ENCODE assay signal across 9 mouse cellular contexts in the genomic region with DNA sequence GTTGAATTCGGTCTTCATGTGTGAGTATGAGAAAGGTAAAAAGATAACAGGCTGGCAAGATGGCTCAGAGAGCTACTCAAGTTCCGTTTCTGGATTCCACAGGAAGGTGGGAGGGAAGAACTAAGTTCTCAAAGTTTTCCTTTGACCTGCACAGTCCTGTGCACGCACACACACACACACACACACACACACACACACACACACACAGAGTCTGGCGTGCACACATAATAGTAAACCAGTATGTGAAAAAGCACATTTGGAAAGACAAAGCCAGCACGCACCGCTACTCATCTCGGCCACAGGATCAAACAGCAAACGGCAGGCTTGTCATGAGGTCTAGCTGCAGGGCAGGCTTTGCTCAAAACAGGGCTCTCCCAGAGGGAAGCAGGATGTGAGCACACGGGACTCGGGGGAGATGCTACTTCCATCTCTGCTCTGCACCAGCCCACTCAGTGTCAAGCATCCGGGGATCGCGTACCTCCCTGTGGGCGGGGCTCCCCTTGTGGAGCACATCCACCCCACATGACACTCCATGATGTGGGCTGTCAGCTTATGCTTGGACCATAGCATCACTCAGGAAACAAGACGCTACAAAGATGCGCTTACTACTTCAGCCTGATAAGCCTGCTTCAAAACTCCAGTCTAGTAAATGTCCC. TPM values are rescaled to one million over a fixed set of nuclear protein-coding genes. Genes with fewer than 3 reads are reported as not detected.
A peak's percentile ranks its signal among the peaks of the same experiment; 100 is the strongest.
DNase-seq lines count a peak whose midpoint lies in the region; ATAC-seq and TF ChIP-seq lines count a peak whose summit lies in the region.
"Had no signal": no experiment of that assay in that cellular context is flagged by ENCODE, and none has a peak within 500 bp of the region (broad histone marks: within the 10 kb centered on the region; RNA-seq: fewer than 3 reads in every experiment).

No protein-coding gene starts in this region.

- 74% methylated on average over 16 of the region's 16 CpGs for WGBS in neural tube, embryonic 11.5 days
- WGBS in embryonic facial prominence, embryonic 11.5 days: 66% methylated on average over 16 of the region's 16 CpGs
- 52% methylated on average over 16 of the region's 16 CpGs for WGBS in heart, embryonic 12.5 days
- whole genome bisulfite sequencing in kidney, adult 2 months: 42% methylated on average over 16 of the region's 16 CpGs
- 55% methylated on average over 16 of the region's 16 CpGs for WGBS in liver, embryonic 15.5 days (ENCODE audit: insufficient replicate concordance)
- 61% methylated on average over 16 of the region's 16 CpGs for WGBS in neural tube, embryonic 14.5 days

- ATAC-seq in neural tube, embryonic 11.5 days (ENCODE audit: insufficient read depth, low FRiP score, low TSS enrichment): peak; percentile 73; the same call in 1 of the 2 replicates
- ATAC-seq in embryonic facial prominence, embryonic 11.5 days (replicated peaks; ENCODE audit: insufficient number of reproducible peaks, low FRiP score, low TSS enrichment, low read depth): peak; percentile 81
- peak; percentile 75 for ATAC-seq in heart, embryonic 12.5 days (ENCODE audit: insufficient number of reproducible peaks, low FRiP score)
- ATAC-seq in liver, embryonic 15.5 days (ENCODE audit: insufficient read depth): peak; percentile 34; the same call in 1 of the 2 replicates
- peak; percentile 85; the same call in 1 of the 2 replicates for ATAC-seq in neural tube, embryonic 14.5 days (ENCODE audit: low read depth)

- H3K9me3 ChIP-seq in neural tube, embryonic 11.5 days (ENCODE audit: control insufficient read depth, low read length): no peaks in the 10 kb centered on the region
- no peaks in the 10 kb centered on the region for H3K9me3 ChIP-seq in embryonic facial prominence, embryonic 11.5 days (replicated peaks; ENCODE audit: control insufficient read depth, low read length)
- H3K9me3 ChIP-seq in heart, embryonic 12.5 days (replicated peaks): no peaks in the 10 kb centered on the region
- no peaks in the 10 kb centered on the region for H3K9me3 ChIP-seq in liver, embryonic 15.5 days (replicated peaks)
- H3K9me3 ChIP-seq in neural tube, embryonic 14.5 days (ENCODE audit: control insufficient read depth, low read length): no peaks in the 10 kb centered on the region
- H3K9me3 ChIP-seq: G1E had no signal

- no peak overlapping the region for H3K4me2 ChIP-seq in neural tube, embryonic 11.5 days (ENCODE audit: low read depth)
- H3K4me2 ChIP-seq in embryonic facial prominence, embryonic 11.5 days (ENCODE audit: low read depth, low read length): no peak overlapping the region
- peak overlapping the region; percentile 42 for H3K4me2 ChIP-seq in heart, embryonic 12.5 days
- no peak overlapping the region for H3K4me2 ChIP-seq in liver, embryonic 15.5 days
- H3K4me2 ChIP-seq in neural tube, embryonic 14.5 days (ENCODE audit: low read depth, low read length): peak overlapping the region; percentile 24; the same call in 1 of the 2 replicates

- H3K9ac ChIP-seq in neural tube, embryonic 11.5 days (ENCODE audit: low read length): no peak overlapping the region
- H3K9ac ChIP-seq in embryonic facial prominence, embryonic 11.5 days (replicated peaks; ENCODE audit: low read length): no peak overlapping the region
- H3K9ac ChIP-seq in heart, embryonic 12.5 days: no peak overlapping the region
- no peak overlapping the region for H3K9ac ChIP-seq in liver, embryonic 15.5 days
- H3K9ac ChIP-seq in neural tube, embryonic 14.5 days (replicated peaks; ENCODE audit: low read depth, low read length): no peak overlapping the region

- TF ChIP-seq CTCF in kidney, adult 2 months (conservative IDR thresholded peaks at IDR 0.05; ENCODE audit: insufficient read depth, insufficient read length, low read depth, low read length): no peak

- H3K27me3 ChIP-seq in neural tube, embryonic 11.5 days (ENCODE audit: control insufficient read depth, insufficient read depth, low read length): no peaks in the 10 kb centered on the region
- no peaks in the 10 kb centered on the region for H3K27me3 ChIP-seq in embryonic facial prominence, embryonic 11.5 days (ENCODE audit: control insufficient read depth, insufficient read depth, low read length)
- no peaks in the 10 kb centered on the region for H3K27me3 ChIP-seq in heart, embryonic 12.5 days (replicated peaks)
- no peaks in the 10 kb centered on the region for H3K27me3 ChIP-seq in kidney, adult 2 months (replicated peaks; ENCODE audit: control insufficient read depth, insufficient read depth, low read length)
- H3K27me3 ChIP-seq in liver, embryonic 15.5 days: no peaks in the 10 kb centered on the region
- H3K27me3 ChIP-seq in neural tube, embryonic 14.5 days (ENCODE audit: control insufficient read depth, insufficient read depth, low read length): no peaks in the 10 kb centered on the region

- no peaks in the 10 kb centered on the region for H3K4me1 ChIP-seq in neural tube, embryonic 11.5 days (ENCODE audit: control insufficient read depth, insufficient read depth, low read length)
- no peaks in the 10 kb centered on the region for H3K4me1 ChIP-seq in embryonic facial prominence, embryonic 11.5 days (ENCODE audit: control insufficient read depth, insufficient read depth, low read length)
- H3K4me1 ChIP-seq in heart, embryonic 12.5 days (replicated peaks): peaks cover 31% of the 10 kb centered on the region
- no peaks in the 10 kb centered on the region for H3K4me1 ChIP-seq in kidney, adult 2 months (ENCODE audit: control insufficient read depth, insufficient read depth, low read length)
- H3K4me1 ChIP-seq in liver, embryonic 15.5 days (replicated peaks): no peaks in the 10 kb centered on the region
- no peaks in the 10 kb centered on the region for H3K4me1 ChIP-seq in neural tube, embryonic 14.5 days (ENCODE audit: control insufficient read depth, insufficient read depth, low read length)

- H3K27ac ChIP-seq in neural tube, embryonic 11.5 days (ENCODE audit: low read depth, low read length): no peak overlapping the region
- H3K27ac ChIP-seq in embryonic facial prominence, embryonic 11.5 days (replicated peaks; ENCODE audit: low read depth, low read length): no peak overlapping the region
- H3K27ac ChIP-seq in heart, embryonic 12.5 days (ENCODE audit: poor library complexity, severe bottlenecking): peak overlapping the region; percentile 19; the same call in 1 of the 2 replicates
- peak overlapping the region; percentile 82 for H3K27ac ChIP-seq in kidney, adult 2 months (ENCODE audit: insufficient read depth, low read depth, low read length)
- no peak overlapping the region for H3K27ac ChIP-seq in liver, embryonic 15.5 days (replicated peaks)
- no peak overlapping the region for H3K27ac ChIP-seq in neural tube, embryonic 14.5 days (ENCODE audit: low read depth, low read length)

- no peak overlapping the region for H3K4me3 ChIP-seq in neural tube, embryonic 11.5 days (ENCODE audit: low read depth, low read length)
- no peak overlapping the region for H3K4me3 ChIP-seq in embryonic facial prominence, embryonic 11.5 days (ENCODE audit: low read depth, low read length)
- no peak overlapping the region for H3K4me3 ChIP-seq in heart, embryonic 12.5 days
- H3K4me3 ChIP-seq in kidney, adult 2 months (ENCODE audit: insufficient read depth, low read depth, low read length): peak overlapping the region; percentile 27
- H3K4me3 ChIP-seq in liver, embryonic 15.5 days (replicated peaks): no peak overlapping the region
- H3K4me3 ChIP-seq in neural tube, embryonic 14.5 days (ENCODE audit: low read depth, low read length): no peak overlapping the region

- no peaks in the 10 kb centered on the region for H3K36me3 ChIP-seq in neural tube, embryonic 11.5 days (ENCODE audit: control insufficient read depth, insufficient read depth, low read length)
- H3K36me3 ChIP-seq in embryonic facial prominence, embryonic 11.5 days (replicated peaks; ENCODE audit: control insufficient read depth, insufficient read depth, low read depth, low read length): no peaks in the 10 kb centered on the region
- H3K36me3 ChIP-seq in heart, embryonic 12.5 days: peaks cover 10% of the 10 kb centered on the region; the same call in 1 of the 2 replicates
- no peaks in the 10 kb centered on the region for H3K36me3 ChIP-seq in kidney, adult 2 months (ENCODE audit: control insufficient read depth, insufficient read depth, low read length)
- no peaks in the 10 kb centered on the region for H3K36me3 ChIP-seq in liver, embryonic 15.5 days (replicated peaks)
- no peaks in the 10 kb centered on the region for H3K36me3 ChIP-seq in neural tube, embryonic 14.5 days (ENCODE audit: control insufficient read depth, insufficient read depth, low read length)
- H3K36me3 ChIP-seq: G1E had no signal

- no peak for TF ChIP-seq POLR2A in kidney, adult 2 months (IDR thresholded peaks at IDR 0.05; ENCODE audit: low read depth, low read length)

- peak; percentile 33 for DNase-seq in neural tube, embryonic 11.5 days (ENCODE audit: low spot score)
- no peak for DNase-seq in neural tube, embryonic 10.5 days (ENCODE audit: extremely low spot score, low spot score)
- DNase-seq in embryonic facial prominence, embryonic 11.5 days (ENCODE audit: low spot score): peak; percentile 28
- peak; percentile 73 for DNase-seq in kidney, adult 2 months
- DNase-seq in spleen, adult 18-20 months: no peak

RNA-seq across cellular contexts. Expression of a gene that starts 50.9 kb away (rescaled TPM):
- 4.0 and 6.2 TPM in 2 replicates for polyA plus RNA-seq in neural tube, embryonic 11.5 days (2014; fragmentation: Nextera tagmentation; extraction: Ambion mirVana)
- 3.5 and 4.5 TPM in 2 replicates for polyA plus RNA-seq in embryonic facial prominence, embryonic 11.5 days (2014; fragmentation: Nextera tagmentation; extraction: Ambion mirVana)
- polyA plus RNA-seq in heart, embryonic 12.5 days (2016; fragmentation: Nextera tagmentation; extraction: Ambion mirVana): 26.5 and 28.0 TPM in 2 replicates
- 1.5 and 1.8 TPM in 2 replicates for polyA plus RNA-seq in kidney, adult 2 months (2012; rRNA removed)
- polyA plus RNA-seq in liver, embryonic 15.5 days (2015; fragmentation: Nextera tagmentation; extraction: Ambion mirVana): 0.67 and 0.90 TPM in 2 replicates
- 1.5 and 1.6 TPM in 2 replicates for polyA plus RNA-seq in neural tube, embryonic 14.5 days (2014; fragmentation: Nextera tagmentation; extraction: Ambion mirVana)
- polyA plus RNA-seq: G1E had no signal

Comparison
In these comparisons a context has a peak if more than half of its experiments do, and no peak if none do; other contexts are left out.
1. DNase-seq: peak in neural tube, embryonic 11.5 days (single experiment), embryonic facial prominence, embryonic 11.5 days (single experiment) and kidney, adult 2 months (single experiment); none in neural tube, embryonic 10.5 days (single experiment) and spleen, adult 18-20 months (0 of 2).
2. H3K4me2 ChIP-seq: peak in heart, embryonic 12.5 days (single experiment) and neural tube, embryonic 14.5 days (single experiment); none in neural tube, embryonic 11.5 days (single experiment), embryonic facial prominence, embryonic 11.5 days (single experiment) and liver, embryonic 15.5 days (single experiment).
3. ATAC-seq: peak in every context shown above with its lines; median percentile 85 in neural tube, embryonic 14.5 days; 81 in embryonic facial prominence, embryonic 11.5 days; 75 in heart, embryonic 12.5 days; 73 in neural tube, embryonic 11.5 days; 34 in liver, embryonic 15.5 days.
4. H3K27ac ChIP-seq: peak in heart, embryonic 12.5 days (single experiment) and kidney, adult 2 months (single experiment); none in neural tube, embryonic 11.5 days (single experiment), embryonic facial prominence, embryonic 11.5 days (single experiment), liver, embryonic 15.5 days (single experiment) and neural tube, embryonic 14.5 days (single experiment).